Mouse (Mus musculus): ENCODE results near the gene Sod2. TPM values are rescaled to one million over a fixed set of nuclear protein-coding genes. Genes with fewer than 3 reads are reported as not detected.
"Not testable (repeated sequence)": the region's sequence is repeated elsewhere in the genome, so short reads cannot be mapped to it uniquely, and the experiment has no call there.

Sod2 gene
- total and polyA plus RNA-seq, 3 experiments: 961 to 1,111 (median 1,105) TPM

GRCm38 (mm10) chr17:12978546-12978945 lies 28.1 kb upstream of the Sod2 start:
- peaks cover 3% of the 10 kb centered on the region; the same call in 1 of the 2 replicates for H3K79me2 ChIP-seq (replicated peaks; ENCODE audit: control insufficient read depth, insufficient read depth, low read length)
- peaks cover 31% of the 10 kb centered on the region for H3K36me3 ChIP-seq (ENCODE audit: control insufficient read depth, insufficient read depth, low read length)
- TF ChIP-seq CTCF (IDR thresholded peaks at IDR 0.05): no peak
- no peak for TF ChIP-seq POLR2A (IDR thresholded peaks at IDR 0.05; ENCODE audit: insufficient read depth, low read depth, low read length)
- no peak for TF ChIP-seq EP300 (IDR thresholded peaks at IDR 0.05; ENCODE audit: insufficient read depth, low read depth, low read length)
- no peak overlapping the region for H3K9ac ChIP-seq (ENCODE audit: low read depth, low read length)
- no peaks in the 10 kb centered on the region for H3K27me3 ChIP-seq (ENCODE audit: control insufficient read depth, insufficient read depth, low read length)
- H3K4me1 ChIP-seq (ENCODE audit: control insufficient read depth, insufficient read depth, low read length): no peaks in the 10 kb centered on the region
- WGBS: 94% methylated on average over 1 of the region's 1 CpGs
- intact Hi-C loops (cut with DNase I): no loop called here
- no peak for DNase-seq
- no peak overlapping the region for H3K4me3 ChIP-seq
- no peak overlapping the region for H3K27ac ChIP-seq

GRCm38 (mm10) chr17:12983988-12984387 lies 22.7 kb upstream of the Sod2 start:
- WGBS: 43% methylated on average over 2 of the region's 2 CpGs
- TF ChIP-seq EP300 (IDR thresholded peaks at IDR 0.05; ENCODE audit: insufficient read depth, low read depth, low read length): no peak
- TF ChIP-seq POLR2A (IDR thresholded peaks at IDR 0.05; ENCODE audit: insufficient read depth, low read depth, low read length): no peak
- no peak for TF ChIP-seq CTCF (IDR thresholded peaks at IDR 0.05)
- peaks cover 1% of the 10 kb centered on the region for H3K4me1 ChIP-seq (ENCODE audit: control insufficient read depth, insufficient read depth, low read length)
- peaks cover 37% of the 10 kb centered on the region for H3K36me3 ChIP-seq (ENCODE audit: control insufficient read depth, insufficient read depth, low read length)
- H3K4me3 ChIP-seq: no peak overlapping the region
- H3K27ac ChIP-seq: no peak overlapping the region
- H3K9ac ChIP-seq (ENCODE audit: low read depth, low read length): no peak overlapping the region
- peaks cover 3% of the 10 kb centered on the region; the same call in 1 of the 2 replicates for H3K79me2 ChIP-seq (replicated peaks; ENCODE audit: control insufficient read depth, insufficient read depth, low read length)
- H3K27me3 ChIP-seq (ENCODE audit: control insufficient read depth, insufficient read depth, low read length): no peaks in the 10 kb centered on the region
- intact Hi-C loops (cut with DNase I): no loop called here
- no peak for DNase-seq

GRCm38 (mm10) chr17:12988096-12988495 lies 18.6 kb upstream of the Sod2 start:
- peak; percentile 41 for TF ChIP-seq CTCF (IDR thresholded peaks at IDR 0.05)
- 90% methylated on average over 8 of the region's 8 CpGs for WGBS
- H3K4me3 ChIP-seq; H3K27me3 ChIP-seq (ENCODE audit: control insufficient read depth, insufficient read depth, low read length); H3K9ac ChIP-seq (ENCODE audit: low read depth, low read length); H3K79me2 ChIP-seq (replicated peaks; ENCODE audit: control insufficient read depth, insufficient read depth, low read length); DNase-seq; H3K4me1 ChIP-seq (ENCODE audit: control insufficient read depth, insufficient read depth, low read length); intact Hi-C loops (cut with DNase I); H3K27ac ChIP-seq: not testable (repeated sequence)
- H3K36me3 ChIP-seq (ENCODE audit: control insufficient read depth, insufficient read depth, low read length): peaks cover 29% of the 10 kb centered on the region

- 28% methylated on average over 8 of the region's 8 CpGs for WGBS
- peaks cover 4% of the 10 kb centered on the region for H3K4me1 ChIP-seq (ENCODE audit: control insufficient read depth, insufficient read depth, low read length)
Measured at GRCm38 (mm10) chr17:12990567-12991145, 16.0 kb upstream of the Sod2 start.

GRCm38 (mm10) chr17:12991194-12991634 lies 15.4 kb upstream of the Sod2 start:
- Histone ChIP-seq H3K27me3 (ENCODE audit: control insufficient read depth, insufficient read depth, low read length) (no peaks in the 10 kb centered on the region), H3K4me1 (ENCODE audit: control insufficient read depth, insufficient read depth, low read length) (peaks cover 4% of the 10 kb centered on the region), H3K4me3 (peak overlapping the region; percentile 79), H3K36me3 (ENCODE audit: control insufficient read depth, insufficient read depth, low read length) (peaks cover 15% of the 10 kb centered on the region), H3K9ac (ENCODE audit: low read depth, low read length) (peak overlapping the region; percentile 96), H3K79me2 (replicated peaks; ENCODE audit: control insufficient read depth, insufficient read depth, low read length) (no peaks in the 10 kb centered on the region), H3K27ac (peak overlapping the region; percentile 100)
- peak in 1 of 2 experiments; percentile 22 for DNase-seq
- WGBS: 1% methylated on average over 12 of the region's 12 CpGs
- TF ChIP-seq POLR2A (IDR thresholded peaks at IDR 0.05; ENCODE audit: insufficient read depth, low read depth, low read length): no peak
- TF ChIP-seq EP300 (IDR thresholded peaks at IDR 0.05; ENCODE audit: insufficient read depth, low read depth, low read length): no peak
- no peak for TF ChIP-seq CTCF (IDR thresholded peaks at IDR 0.05)
- intact Hi-C loops (cut with DNase I): no loop called here

More at GRCm38 (mm10) chr17:12990567-12991145, 16.0 kb upstream of the Sod2 start:
- intact Hi-C loops (cut with DNase I): no loop called here
- peak overlapping the region; percentile 41 for H3K9ac ChIP-seq (ENCODE audit: low read depth, low read length)
- peak overlapping the region; percentile 79 for H3K4me3 ChIP-seq
- H3K27me3 ChIP-seq (ENCODE audit: control insufficient read depth, insufficient read depth, low read length): no peaks in the 10 kb centered on the region
- DNase-seq: no peak
- no peaks in the 10 kb centered on the region for H3K79me2 ChIP-seq (replicated peaks; ENCODE audit: control insufficient read depth, insufficient read depth, low read length)
- TF ChIP-seq CTCF (IDR thresholded peaks at IDR 0.05) (no peak), POLR2A (IDR thresholded peaks at IDR 0.05; ENCODE audit: insufficient read depth, low read depth, low read length) (no peak), EP300 (IDR thresholded peaks at IDR 0.05; ENCODE audit: insufficient read depth, low read depth, low read length) (no peak)
- H3K27ac ChIP-seq: peak overlapping the region; percentile 100
- peaks cover 17% of the 10 kb centered on the region for H3K36me3 ChIP-seq (ENCODE audit: control insufficient read depth, insufficient read depth, low read length)

GRCm38 (mm10) chr17:12991635-12992358 lies 14.8 kb upstream of the Sod2 start:
- TF ChIP-seq CTCF (IDR thresholded peaks at IDR 0.05) (0 out of 2 replicates have a peak, but pooled peaks have one; percentile 7), EP300 (IDR thresholded peaks at IDR 0.05; ENCODE audit: insufficient read depth, low read depth, low read length) (no peak), POLR2A (IDR thresholded peaks at IDR 0.05; ENCODE audit: insufficient read depth, low read depth, low read length) (no peak)

More at GRCm38 (mm10) chr17:12991635-12992358, 14.8 kb upstream of the Sod2 start:
- Histone ChIP-seq H3K79me2 (replicated peaks; ENCODE audit: control insufficient read depth, insufficient read depth, low read length) (no peaks in the 10 kb centered on the region), H3K36me3 (ENCODE audit: control insufficient read depth, insufficient read depth, low read length) (peaks cover 15% of the 10 kb centered on the region), H3K27me3 (ENCODE audit: control insufficient read depth, insufficient read depth, low read length) (no peaks in the 10 kb centered on the region), H3K27ac (peak overlapping the region; percentile 100), H3K4me1 (ENCODE audit: control insufficient read depth, insufficient read depth, low read length) (peaks cover 4% of the 10 kb centered on the region), H3K9ac (ENCODE audit: low read depth, low read length) (peak overlapping the region; percentile 96), H3K4me3 (peak overlapping the region; percentile 79)
- intact Hi-C loops (cut with DNase I): loop anchor here (1.0 to 2.0 kb wide), 3 partner anchors 16 to 75 kb away; partner anchors contain the start of genes Acat2 and Mrpl18
- DNase-seq: peak; percentile 95 to 96
- WGBS: under 1% methylated on average over 70 of the region's 84 CpGs
